Mouse (Mus musculus) olfactory bulb, adult 2 months (tissue): ENCODE measurements at regions not wholly inside any gene's neighbourhood (a gene's known extent, or its start where the extent isn't known, plus 50 kb on each side); places are given as distances from the start of the nearest gene placed in this dataset.

ENCODE experiments used
- H3K27ac ChIP-seq: fragments of 200-500 bp; 2 replicates; pipeline ENCODE4 v1.5.1; 2012; ENCODE audit warnings: low read depth, low read length; ENCODE audit not compliant: insufficient read depth
- H3K4me1 ChIP-seq: fragments of 200-500 bp; 2 replicates; pipeline ENCODE4 v1.6.1; 2012; ENCODE audit warnings: low read length; ENCODE audit not compliant: control insufficient read depth, insufficient read depth
- H3K4me3 ChIP-seq: fragments of 200-500 bp; 2 replicates; pipeline ENCODE4 v1.5.1; 2012; ENCODE audit warnings: mild to moderate bottlenecking, low read depth, low read length, moderate library complexity; ENCODE audit not compliant: insufficient read depth
- CTCF ChIP-seq: fragments of 200-500 bp; IDR thresholded peaks from 2 replicates; pipeline ENCODE4 v1.5.1; 2012; ENCODE audit warnings: low read depth, mild to moderate bottlenecking, low read length, moderate library complexity; ENCODE audit not compliant: insufficient read depth
- POLR2A ChIP-seq: fragments of 200-500 bp; IDR thresholded peaks from 2 replicates; pipeline ENCODE4 v1.6.1; 2012; ENCODE audit warnings: mild to moderate bottlenecking, low read depth, low read length, moderate library complexity; ENCODE audit not compliant: insufficient read depth
- WGBS: fragments of 180-500 bp; shearing (Covaris S2); methylation state at CpG from one replicate; pipeline ENCODE4 v1.1.7; 2018; 5-methylcytosine and 5-hydroxymethylcytosine counted together

DNA sequence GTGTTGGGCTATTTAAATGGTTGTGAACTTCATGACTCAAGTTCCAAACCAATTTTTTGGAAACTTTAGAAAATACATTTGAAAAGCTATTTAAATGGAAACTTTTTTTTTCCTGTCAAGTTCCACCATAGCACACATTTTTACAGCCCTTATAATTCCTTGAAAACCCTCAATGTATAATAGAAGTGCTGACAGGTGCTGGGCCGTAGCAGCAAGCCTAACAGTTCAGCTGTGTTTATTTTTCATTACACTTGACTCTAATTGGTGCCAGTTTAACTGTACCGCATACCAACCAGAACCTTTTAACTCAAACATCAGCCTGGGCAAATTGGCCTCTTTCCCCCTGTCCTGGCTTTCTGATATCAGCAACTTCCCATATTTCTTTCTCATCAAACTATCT is 286.7 kb downstream of the Fam49a start:
- no peak overlapping the region for H3K4me3 ChIP-seq
- TF ChIP-seq CTCF = no peak
- no peak for TF ChIP-seq POLR2A
- WGBS = 58% methylated on average over 2 of the region's 2 CpGs
- no peaks in the 10 kb centered on the region for H3K4me1 ChIP-seq
- no peak overlapping the region for H3K27ac ChIP-seq

DNA sequence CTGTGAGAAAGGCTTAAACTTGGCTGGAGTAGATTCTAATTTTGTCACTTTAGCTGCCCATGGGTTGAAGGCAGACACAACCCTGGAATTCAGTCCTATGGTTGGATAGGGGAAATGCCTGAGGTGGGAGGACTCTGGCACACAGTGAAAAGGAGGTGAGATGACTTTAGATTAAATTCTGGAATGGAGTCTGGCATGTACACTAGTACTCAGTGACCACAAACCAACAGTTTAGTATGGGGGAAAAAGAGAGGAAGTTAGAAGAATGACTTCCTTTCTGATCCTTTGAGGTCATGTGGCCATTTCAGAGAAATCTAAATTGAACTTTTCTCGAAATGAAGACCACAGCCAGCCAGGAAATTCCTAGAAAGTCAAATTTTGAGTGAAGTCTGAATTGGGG is 285.5 kb downstream of the Fam49a start:
- no peak overlapping the region for H3K27ac ChIP-seq
- 85% methylated on average over 1 of the region's 1 CpGs for WGBS

DNA sequence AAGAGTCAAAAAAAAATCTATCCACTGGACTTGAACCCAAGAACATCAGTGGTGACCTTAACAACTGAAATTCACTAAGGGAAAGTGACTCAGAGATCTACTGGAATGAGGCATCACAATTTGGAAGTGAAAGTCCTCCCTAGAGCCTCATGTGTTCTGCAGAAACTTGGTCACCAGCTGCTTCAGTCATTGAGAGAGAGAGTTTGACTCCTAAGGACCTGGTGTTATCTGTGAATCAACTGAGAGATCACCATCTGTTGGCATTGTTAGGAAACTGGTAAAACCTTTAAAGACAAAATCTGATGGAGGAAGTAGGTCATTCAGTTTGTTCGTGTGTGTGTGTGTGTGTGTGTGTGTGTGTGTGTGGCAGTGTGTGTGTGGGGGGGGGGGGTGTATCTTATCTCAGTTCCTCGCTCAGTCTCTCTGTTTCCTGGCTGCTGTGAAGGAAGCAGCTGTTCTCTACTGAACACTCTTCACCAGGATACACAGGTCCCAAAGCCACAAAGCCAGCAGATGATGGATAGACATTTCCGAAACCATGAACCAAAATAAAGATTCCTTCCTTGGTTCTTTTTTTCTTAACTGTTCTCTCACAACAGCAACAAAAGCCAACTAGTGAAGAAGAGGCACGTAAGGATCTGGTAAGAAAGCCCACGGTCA is 284.6 kb downstream of the Fam49a start:
- Histone ChIP-seq H3K27ac (no peak overlapping the region), H3K4me1 (no peaks in the 10 kb centered on the region), H3K4me3 (no peak overlapping the region)
- TF ChIP-seq CTCF = no peak
- 91% methylated on average over 5 of the region's 5 CpGs for WGBS

More for the DNA sequence above, 285.5 kb downstream of the Fam49a start:
- no peak for TF ChIP-seq POLR2A
- TF ChIP-seq CTCF = no peak
- Histone ChIP-seq H3K4me3 (no peak overlapping the region), H3K4me1 (no peaks in the 10 kb centered on the region)

- TF ChIP-seq CTCF = no peak
- no peak for TF ChIP-seq POLR2A
- H3K4me3 ChIP-seq = no peak overlapping the region
- no peaks in the 10 kb centered on the region for H3K4me1 ChIP-seq
- no peak overlapping the region for H3K27ac ChIP-seq
- WGBS = 72% methylated on average over 13 of the region's 13 CpGs
Measured at GRCm38 (mm10) chr12:12541076-12542070, 279.4 kb downstream of the Fam49a start.

- H3K4me1 ChIP-seq = no peaks in the 10 kb centered on the region
- 89% methylated on average over 3 of the region's 3 CpGs for WGBS
- no peak overlapping the region for H3K4me3 ChIP-seq
- TF ChIP-seq POLR2A (no peak), CTCF (no peak)
- no peak overlapping the region for H3K27ac ChIP-seq
Measured at GRCm38 (mm10) chr12:12539291-12539690, 277.4 kb downstream of the Fam49a start.

- H3K27ac ChIP-seq = no peak overlapping the region
- TF ChIP-seq POLR2A = no peak
- TF ChIP-seq CTCF = no peak
- WGBS = 77% methylated on average over 2 of the region's 2 CpGs
Measured at GRCm38 (mm10) chr12:12534779-12535178, 272.8 kb downstream of the Fam49a start.

GRCm38 (mm10) chr12:12530796-12531195 is 268.9 kb downstream of the Fam49a start:
- no peak overlapping the region for H3K27ac ChIP-seq
- H3K4me1 ChIP-seq = no peaks in the 10 kb centered on the region
- TF ChIP-seq POLR2A = no peak
- no peak for TF ChIP-seq CTCF
- no peak overlapping the region for H3K4me3 ChIP-seq
- 91% methylated on average over 6 of the region's 6 CpGs for WGBS

More at GRCm38 (mm10) chr12:12534779-12535178, 272.8 kb downstream of the Fam49a start:
- no peak overlapping the region for H3K4me3 ChIP-seq
- H3K4me1 ChIP-seq = no peaks in the 10 kb centered on the region

GRCm38 (mm10) chr12:12529541-12529940 is 267.6 kb downstream of the Fam49a start:
- TF ChIP-seq POLR2A (no peak), CTCF (no peak)
- 92% methylated on average over 5 of the region's 5 CpGs for WGBS
- H3K4me3 ChIP-seq = no peak overlapping the region
- no peak overlapping the region for H3K27ac ChIP-seq
- H3K4me1 ChIP-seq = no peaks in the 10 kb centered on the region

DNA sequence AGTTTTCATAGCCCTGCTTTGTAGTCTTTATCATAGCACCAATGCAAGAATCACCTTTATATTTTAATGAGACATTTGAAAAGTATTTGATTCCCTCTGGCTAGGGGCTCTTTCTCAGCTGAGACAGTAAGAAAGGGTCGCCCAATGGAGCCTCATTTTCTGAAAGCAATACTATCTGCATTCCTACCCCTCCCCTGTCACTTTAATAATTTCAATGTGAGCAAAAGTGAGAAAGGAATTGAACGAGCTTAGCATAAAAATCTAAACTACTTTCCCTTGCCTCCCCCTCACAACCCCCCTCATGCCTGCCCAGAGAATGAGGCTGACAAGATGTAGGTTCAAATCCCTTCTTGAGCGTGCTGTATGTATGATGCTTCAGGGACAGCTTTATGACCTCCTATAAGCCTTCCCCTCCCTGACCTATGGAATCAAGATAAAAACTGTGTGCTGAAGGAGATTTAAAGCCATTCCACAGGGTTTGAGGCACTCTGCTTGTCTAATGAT is 266.6 kb downstream of the Fam49a start:
- Histone ChIP-seq H3K27ac (no peak overlapping the region), H3K4me1 (no peaks in the 10 kb centered on the region), H3K4me3 (no peak overlapping the region)
- WGBS = 84% methylated on average over 3 of the region's 3 CpGs
- no peak for TF ChIP-seq CTCF
- TF ChIP-seq POLR2A = no peak
